Mouse (Mus musculus) urinary bladder, postnatal 25 days (tissue): ENCODE results near the gene Dbnl.

Source experiments
- DNase-seq: peaks from one replicate; pipeline ENCODE4 v3.0.0; 2022; ENCODE audit warnings: low spot score

Dbnl gene

GRCm38 (mm10) chr11:5837251-5838246, 49.3 kb downstream of the Dbnl start, which contains the start of gene Polm:
Gene Polm (minus strand): TSS chr11:5838016.
- DNase-seq, result peak; percentile 89

DNA sequence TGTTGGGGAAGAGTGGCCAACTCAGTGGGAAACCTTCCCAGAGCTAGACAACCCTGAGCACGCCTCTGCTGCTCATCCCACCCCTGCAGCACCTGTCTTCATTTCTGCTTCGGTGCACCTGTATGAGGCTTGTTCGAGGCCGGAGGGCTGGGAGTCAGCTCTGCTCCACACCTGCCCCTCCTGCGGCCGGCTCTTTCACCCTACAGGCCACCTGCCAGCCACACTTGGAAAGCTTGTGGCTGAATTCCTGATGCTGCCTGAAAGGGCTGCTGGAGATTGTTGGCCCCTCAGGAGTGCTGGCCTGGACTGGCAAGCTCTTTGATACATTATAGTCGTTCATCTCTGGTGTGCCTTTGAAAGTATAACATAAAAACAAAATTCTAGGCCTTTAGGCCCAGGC, 52.1 kb downstream of the Dbnl start:
- no peak for DNase-seq

DNA sequence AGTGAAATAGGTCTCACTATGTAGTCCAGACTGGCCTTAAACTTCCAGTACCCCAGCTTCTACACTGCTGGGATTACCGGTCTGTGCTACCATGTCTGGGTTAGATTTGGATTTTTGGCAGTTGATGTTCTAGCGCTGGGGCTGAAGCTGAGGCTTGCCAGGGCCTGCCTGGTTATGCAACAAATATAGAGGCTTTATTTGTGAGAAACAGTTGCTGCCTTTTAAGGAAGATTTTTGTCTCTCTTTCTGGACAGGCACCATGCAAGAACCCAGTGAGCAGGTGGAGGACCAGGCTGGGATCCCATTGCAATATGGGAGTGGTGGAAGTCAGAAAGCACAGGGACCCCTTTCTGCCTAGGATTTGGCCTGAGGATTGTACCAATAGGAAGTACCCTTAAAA, 53.5 kb downstream of the Dbnl start:
- no peak for DNase-seq

DNA sequence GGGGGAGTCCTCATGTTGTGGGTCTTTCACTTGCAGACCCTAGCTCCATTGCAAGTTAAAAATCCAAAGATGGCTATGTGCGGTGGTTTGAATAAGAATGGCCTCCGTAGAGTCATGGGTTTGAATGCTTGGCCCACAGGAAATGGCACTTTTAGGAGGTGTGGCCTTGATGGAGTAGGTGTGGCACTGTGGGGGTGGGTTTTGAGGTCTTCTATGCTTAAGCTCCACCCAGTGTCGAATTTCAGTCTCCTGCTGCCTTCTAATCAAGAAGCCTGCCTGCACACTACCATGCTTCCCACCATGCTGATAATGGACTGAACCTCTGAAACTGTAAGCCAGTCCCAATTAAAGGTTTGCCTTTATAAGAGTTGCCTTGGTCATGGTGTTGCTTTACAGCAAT, 54.8 kb downstream of the Dbnl start:
- DNase-seq, result no peak

- no peak for DNase-seq
These were observed 58.5 kb downstream of the Dbnl start for GRCm38 (mm10) chr11:5846639-5847345.

- no peak for DNase-seq
These were observed 60.5 kb downstream of the Dbnl start for GRCm38 (mm10) chr11:5848741-5849140.

DNA sequence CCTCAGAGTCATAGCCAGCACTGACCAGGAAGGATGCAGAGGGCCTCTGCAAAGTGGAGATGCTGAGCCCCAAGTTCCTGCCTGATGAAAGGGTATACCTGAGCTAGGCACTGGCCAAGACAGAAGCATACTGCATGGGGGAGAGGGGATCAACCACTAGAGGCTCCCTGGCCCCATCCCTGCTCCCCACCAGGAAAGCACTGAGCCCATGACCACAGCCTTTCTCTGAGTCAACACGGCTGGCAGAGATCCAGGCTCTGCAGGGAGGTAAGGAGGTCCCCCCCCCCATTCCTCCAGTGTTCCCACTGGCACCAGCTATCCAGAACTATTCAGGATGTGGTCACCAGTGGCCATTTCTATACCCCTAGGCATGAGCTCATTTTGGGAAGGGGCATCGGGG, 61.0 kb downstream of the Dbnl start:
- no peak for DNase-seq

DNA sequence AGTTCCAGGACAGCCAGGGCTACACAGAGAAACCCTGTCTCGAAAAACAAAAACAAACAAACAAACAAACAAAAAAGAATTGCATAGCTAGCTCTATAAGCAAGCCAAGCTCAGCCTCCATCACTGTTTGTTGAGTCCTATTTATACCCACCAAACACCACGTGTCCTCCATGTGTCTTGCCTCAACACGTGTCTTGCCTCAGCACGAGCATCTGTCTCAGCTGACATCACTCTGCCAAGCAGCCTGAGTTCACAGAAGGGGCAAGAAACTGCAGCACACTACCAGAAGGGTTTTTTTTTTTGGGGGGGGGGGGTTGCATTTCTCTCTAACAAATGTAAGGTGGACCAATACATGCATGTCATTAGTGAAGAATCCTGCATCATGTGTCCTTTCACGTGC, 62.2 kb downstream of the Dbnl start:
- DNase-seq, result no peak
